Mouse (Mus musculus): ENCODE data around the gene Alcam. TPM values are rescaled to one million over a fixed set of nuclear protein-coding genes. Genes with fewer than 3 reads are reported as not detected.

Alcam gene
- polyA plus RNA-seq, 1 experiment from 2014 or later = 68.9 TPM

DNA sequence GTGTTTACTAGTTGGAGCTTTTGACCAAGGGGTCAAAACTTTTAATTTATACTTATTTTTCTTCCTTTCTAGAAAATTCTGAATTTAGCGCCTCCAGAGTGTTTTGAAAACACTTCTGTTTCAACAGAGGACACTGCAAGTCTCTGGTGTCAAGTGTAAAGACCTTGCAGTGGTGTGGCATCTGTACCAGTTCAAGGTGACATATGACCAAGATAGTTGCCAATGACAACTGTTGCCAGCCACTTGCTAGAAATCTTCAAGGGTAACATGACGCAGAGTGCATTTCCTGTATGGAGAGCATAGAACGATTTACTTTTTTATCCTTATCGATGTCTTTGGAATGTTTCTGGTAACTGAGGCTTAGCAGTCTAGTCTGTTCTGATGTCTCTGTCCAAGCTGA, 119.8 kb downstream of the Alcam start:
- ATAC-seq (peak; percentile 48), DNase-seq (ENCODE audit: low spot score) (peak; percentile 38)
- peaks cover 10% of the 10 kb centered on the region; the same call in 1 of the 2 replicates for H3K4me1 ChIP-seq (ENCODE audit: insufficient read depth, low read depth, low read length)
- peak overlapping the region; percentile 68 for H3K27ac ChIP-seq (ENCODE audit: low read length)
- no peak overlapping the region for H3K4me3 ChIP-seq (ENCODE audit: low read depth, low read length)
- 55% methylated on average over 4 of the region's 4 CpGs for WGBS
- H3K9me3 ChIP-seq (ENCODE audit: low read length) = no peaks in the 10 kb centered on the region
- H3K9ac ChIP-seq (replicated peaks; ENCODE audit: low read depth) = no peak overlapping the region
- H3K4me2 ChIP-seq (replicated peaks; ENCODE audit: low read depth, low read length) = no peak overlapping the region
- H3K27me3 ChIP-seq (replicated peaks; ENCODE audit: insufficient read depth, low read length) = no peaks in the 10 kb centered on the region
- no peak for TF ChIP-seq CTCF (IDR thresholded peaks at IDR 0.05)
- TF ChIP-seq EP300 (IDR thresholded peaks at IDR 0.05) = no peak; the same call in 1 of the 2 replicates
- no peaks in the 10 kb centered on the region for H3K36me3 ChIP-seq (ENCODE audit: insufficient read depth, low read length)

- Histone ChIP-seq H3K4me2 (replicated peaks; ENCODE audit: low read depth, low read length) (no peak overlapping the region), H3K27ac (ENCODE audit: low read length) (peak overlapping the region; percentile 78), H3K27me3 (replicated peaks; ENCODE audit: insufficient read depth, low read length) (no peaks in the 10 kb centered on the region), H3K4me1 (ENCODE audit: insufficient read depth, low read depth, low read length) (peaks cover 10% of the 10 kb centered on the region; the same call in 1 of the 2 replicates), H3K9me3 (ENCODE audit: low read length) (no peaks in the 10 kb centered on the region), H3K9ac (replicated peaks; ENCODE audit: low read depth) (no peak overlapping the region), H3K36me3 (ENCODE audit: insufficient read depth, low read length) (no peaks in the 10 kb centered on the region), H3K4me3 (ENCODE audit: low read depth, low read length) (no peak overlapping the region)
- WGBS = 44% methylated on average over 5 of the region's 5 CpGs
- peak; percentile 97 for TF ChIP-seq EP300 (IDR thresholded peaks at IDR 0.05)
- TF ChIP-seq CTCF (IDR thresholded peaks at IDR 0.05) = no peak
- DNase-seq (ENCODE audit: low spot score) (peak; percentile 95), ATAC-seq (peak; percentile 96)
Observed at GRCm38 (mm10) chr16:52333631-52334030, 120.2 kb downstream of the Alcam start.

GRCm38 (mm10) chr16:52331341-52331830, 122.5 kb downstream of the Alcam start:
- Histone ChIP-seq H3K9me3 (ENCODE audit: low read length) (no peaks in the 10 kb centered on the region), H3K27ac (ENCODE audit: low read length) (peak overlapping the region; percentile 32; the same call in 1 of the 2 replicates), H3K9ac (replicated peaks; ENCODE audit: low read depth) (no peak overlapping the region), H3K4me1 (ENCODE audit: insufficient read depth, low read depth, low read length) (peaks cover 9% of the 10 kb centered on the region; the same call in 1 of the 2 replicates), H3K4me2 (replicated peaks; ENCODE audit: low read depth, low read length) (no peak overlapping the region), H3K36me3 (ENCODE audit: insufficient read depth, low read length) (no peaks in the 10 kb centered on the region), H3K4me3 (ENCODE audit: low read depth, low read length) (no peak overlapping the region), H3K27me3 (replicated peaks; ENCODE audit: insufficient read depth, low read length) (no peaks in the 10 kb centered on the region)
- DNase-seq (ENCODE audit: low spot score) (no peak), ATAC-seq (no peak)
- TF ChIP-seq EP300 (IDR thresholded peaks at IDR 0.05) = no peak
- no peak for TF ChIP-seq CTCF (IDR thresholded peaks at IDR 0.05)
- 91% methylated on average over 3 of the region's 3 CpGs for WGBS

DNA sequence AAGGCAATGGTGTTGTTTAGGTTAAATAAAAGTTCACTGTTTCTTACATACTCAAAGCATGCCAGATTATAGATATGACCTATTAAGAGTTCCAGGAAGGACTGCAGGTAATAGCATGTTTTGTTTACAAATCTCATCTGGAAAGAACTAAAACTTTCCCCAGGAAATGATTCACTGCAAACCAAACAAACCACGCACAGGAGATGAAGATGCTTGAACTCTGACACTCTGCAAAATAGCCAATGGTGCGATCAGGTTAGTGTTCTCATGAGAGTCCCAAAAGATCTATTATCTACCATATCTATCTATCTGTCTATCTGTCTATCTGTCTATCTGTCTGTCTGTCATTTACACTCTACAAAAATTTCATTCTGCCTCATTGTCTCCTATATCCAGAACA, 124.5 kb downstream of the Alcam start:
- no peak for TF ChIP-seq CTCF (IDR thresholded peaks at IDR 0.05)
- TF ChIP-seq EP300 (IDR thresholded peaks at IDR 0.05) = no peak
- Histone ChIP-seq H3K4me3 (ENCODE audit: low read depth, low read length) (no peak overlapping the region), H3K9ac (replicated peaks; ENCODE audit: low read depth) (no peak overlapping the region), H3K9me3 (ENCODE audit: low read length) (no peaks in the 10 kb centered on the region), H3K27ac (ENCODE audit: low read length) (no peak overlapping the region), H3K4me1 (ENCODE audit: insufficient read depth, low read depth, low read length) (peaks cover 4% of the 10 kb centered on the region; the same call in 1 of the 2 replicates), H3K36me3 (ENCODE audit: insufficient read depth, low read length) (no peaks in the 10 kb centered on the region), H3K4me2 (replicated peaks; ENCODE audit: low read depth, low read length) (no peak overlapping the region), H3K27me3 (replicated peaks; ENCODE audit: insufficient read depth, low read length) (no peaks in the 10 kb centered on the region)
- ATAC-seq = no peak
- no peak for DNase-seq (ENCODE audit: low spot score)
- WGBS = 37% methylated on average over 2 of the region's 2 CpGs

GRCm38 (mm10) chr16:52319229-52319628, 134.6 kb downstream of the Alcam start:
- Histone ChIP-seq H3K4me3 (ENCODE audit: low read depth, low read length) (no peak overlapping the region), H3K9me3 (ENCODE audit: low read length) (no peaks in the 10 kb centered on the region), H3K27me3 (replicated peaks; ENCODE audit: insufficient read depth, low read length) (no peaks in the 10 kb centered on the region), H3K36me3 (ENCODE audit: insufficient read depth, low read length) (no peaks in the 10 kb centered on the region), H3K4me2 (replicated peaks; ENCODE audit: low read depth, low read length) (no peak overlapping the region), H3K27ac (ENCODE audit: low read length) (no peak overlapping the region), H3K4me1 (ENCODE audit: insufficient read depth, low read depth, low read length) (no peaks in the 10 kb centered on the region), H3K9ac (replicated peaks; ENCODE audit: low read depth) (no peak overlapping the region)
- TF ChIP-seq CTCF (IDR thresholded peaks at IDR 0.05) (no peak), EP300 (IDR thresholded peaks at IDR 0.05) (peak; percentile 78)
- 48% methylated on average over 1 of the region's 1 CpGs for WGBS
- no peak; the same call in 1 of the 2 replicates for ATAC-seq
- no peak for DNase-seq (ENCODE audit: low spot score)

DNA sequence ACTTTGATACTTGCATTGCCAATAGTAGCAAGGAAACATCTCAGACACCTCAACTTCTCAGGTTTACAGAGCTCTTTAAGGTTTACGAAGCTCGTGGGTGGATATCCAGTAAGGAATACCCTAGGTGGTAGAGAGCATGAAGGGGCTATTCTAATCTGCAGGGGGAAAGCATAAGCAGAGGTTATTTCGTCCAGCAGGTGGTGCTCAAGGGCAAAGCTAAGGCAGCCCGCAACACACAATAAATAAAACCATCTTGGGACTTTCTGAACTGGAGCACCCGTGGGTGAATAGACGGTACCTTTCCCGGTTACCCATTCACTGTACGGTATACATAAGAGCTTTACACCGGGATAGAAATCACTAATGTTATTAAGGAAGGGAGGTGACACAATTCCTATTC, 142.8 kb downstream of the Alcam start:
- peak; percentile 74 for ATAC-seq
- no peak overlapping the region for H3K4me3 ChIP-seq (ENCODE audit: low read depth, low read length)
- no peaks in the 10 kb centered on the region for H3K4me1 ChIP-seq (ENCODE audit: insufficient read depth, low read depth, low read length)
- H3K36me3 ChIP-seq (ENCODE audit: insufficient read depth, low read length) = no peaks in the 10 kb centered on the region
- peak; percentile 90 for TF ChIP-seq CTCF (IDR thresholded peaks at IDR 0.05)
- TF ChIP-seq EP300 (IDR thresholded peaks at IDR 0.05) = peak; percentile 43; the same call in 1 of the 2 replicates
- H3K4me2 ChIP-seq (replicated peaks; ENCODE audit: low read depth, low read length) = peak overlapping the region; percentile 29; the same call in 1 of the 2 replicates
- no peaks in the 10 kb centered on the region for H3K27me3 ChIP-seq (replicated peaks; ENCODE audit: insufficient read depth, low read length)
- 11% methylated on average over 9 of the region's 9 CpGs for WGBS
- no peaks in the 10 kb centered on the region for H3K9me3 ChIP-seq (ENCODE audit: low read length)
- DNase-seq (ENCODE audit: low spot score) = peak; percentile 84
- no peak overlapping the region for H3K27ac ChIP-seq (ENCODE audit: low read length)
- H3K9ac ChIP-seq (replicated peaks; ENCODE audit: low read depth) = no peak overlapping the region

All from lung, postnatal 0 days (tissue).